Mouse (Mus musculus): ENCODE results near the gene Gm11937. TPM values are rescaled to one million over a fixed set of nuclear protein-coding genes. Genes with fewer than 3 reads are reported as not detected.
A peak's percentile ranks its signal among the peaks of the same experiment; 100 is the strongest.
"Not testable (repeated sequence)": the region's sequence is repeated elsewhere in the genome, so short reads cannot be mapped to it uniquely, and the experiment has no call there.

Gene Gm11937
- total RNA-seq (2021): not detected
- long read RNA-seq, experiment 1: 0 reads
- long read RNA-seq, experiment 2: 0 reads

- intact Hi-C loops (cut with DNase I); DNase-seq (ENCODE audit: low spot score in 2 of 2): not testable (repeated sequence)
Measured at GRCm38 (mm10) chr11:99610089-99610488, at the start of gene Gm11937. TSS of gene Gm11937 (minus strand) at chr11:99610189.

- intact Hi-C loops (cut with DNase I): no loop called here
- DNase-seq (ENCODE audit: low spot score in 2 of 2): no peak
Measured at GRCm38 (mm10) chr11:99659256-99659655, 49.3 kb upstream of the Gm11937 start.

GRCm38 (mm10) chr11:99658467-99659010 lies 48.5 kb upstream of the Gm11937 start, which contains the start of gene Gm11563:
TSS of gene Gm11563 (minus strand) at chr11:99658960.
- DNase-seq (ENCODE audit: low spot score in 2 of 2); intact Hi-C loops (cut with DNase I): not testable (repeated sequence)

- intact Hi-C loops (cut with DNase I): no loop called here
- DNase-seq (ENCODE audit: low spot score in 2 of 2): no peak
Measured at GRCm38 (mm10) chr11:99657051-99657450, 47.1 kb upstream of the Gm11937 start.

GRCm38 (mm10) chr11:99650136-99650535 lies 40.1 kb upstream of the Gm11937 start, which contains the start of gene Gm11555:
TSS of gene Gm11555 (minus strand) at chr11:99650236.
- intact Hi-C loops (cut with DNase I): no loop called here
- no peak for DNase-seq (ENCODE audit: low spot score in 2 of 2)

- intact Hi-C loops (cut with DNase I): no loop called here
- DNase-seq (ENCODE audit: low spot score in 2 of 2): peak in 1 of 2 experiments; percentile 15
Measured at GRCm38 (mm10) chr11:99646444-99646843, 36.5 kb upstream of the Gm11937 start.

- no peak for DNase-seq (ENCODE audit: low spot score in 2 of 2)
- intact Hi-C loops (cut with DNase I): no loop called here
Measured at GRCm38 (mm10) chr11:99644351-99644750, 34.4 kb upstream of the Gm11937 start.

GRCm38 (mm10) chr11:99643635-99644139 lies 33.7 kb upstream of the Gm11937 start, which contains the start of gene Krtap4-7:
TSS of gene Krtap4-7 (minus strand) at chr11:99644089.
- intact Hi-C loops (cut with DNase I); DNase-seq (ENCODE audit: low spot score in 2 of 2): not testable (repeated sequence)

GRCm38 (mm10) chr11:99640926-99641325 lies 30.9 kb upstream of the Gm11937 start:
- DNase-seq (ENCODE audit: low spot score in 2 of 2): no peak
- intact Hi-C loops (cut with DNase I): no loop called here

GRCm38 (mm10) chr11:99637086-99637485 lies 27.1 kb upstream of the Gm11937 start:
- intact Hi-C loops (cut with DNase I): no loop called here
- peak; percentile 38 to 69 for DNase-seq (ENCODE audit: low spot score in 2 of 2)

GRCm38 (mm10) chr11:99634653-99635134 lies 24.7 kb upstream of the Gm11937 start, which contains the start of gene Krtap4-2:
TSS of gene Krtap4-2 (minus strand) at chr11:99635084.
- intact Hi-C loops (cut with DNase I): no loop called here
- DNase-seq (ENCODE audit: low spot score in 2 of 2): no peak

GRCm38 (mm10) chr11:99633293-99633692 lies 23.3 kb upstream of the Gm11937 start:
- intact Hi-C loops (cut with DNase I): no loop called here
- peak; percentile 24 to 53 for DNase-seq (ENCODE audit: low spot score in 2 of 2)

- DNase-seq (ENCODE audit: low spot score in 2 of 2): no peak
- intact Hi-C loops (cut with DNase I): no loop called here
Measured at GRCm38 (mm10) chr11:99630890-99631289, 20.9 kb upstream of the Gm11937 start.

GRCm38 (mm10) chr11:99628138-99628537 lies 18.1 kb upstream of the Gm11937 start, which contains the start of gene Krtap4-1:
TSS of gene Krtap4-1 (minus strand) at chr11:99628238.
- no peak for DNase-seq (ENCODE audit: low spot score in 2 of 2)
- intact Hi-C loops (cut with DNase I): no loop called here

GRCm38 (mm10) chr11:99620335-99620734 lies 10.3 kb upstream of the Gm11937 start, which contains the start of gene Gm11562:
TSS of gene Gm11562 (minus strand) at chr11:99620435.
- DNase-seq (ENCODE audit: low spot score in 2 of 2): no peak
- intact Hi-C loops (cut with DNase I): no loop called here

- intact Hi-C loops (cut with DNase I): no loop called here
- no peak for DNase-seq (ENCODE audit: low spot score in 2 of 2)
Measured at GRCm38 (mm10) chr11:99614796-99615363, 4.9 kb upstream of the Gm11937 start, which contains the start of gene Krtap2-4. TSS of gene Krtap2-4 (minus strand) at chr11:99614846.

GRCm38 (mm10) chr11:99609126-99609525 lies 863 bp downstream of the Gm11937 start:
- peak; percentile 43 to 45 for DNase-seq (ENCODE audit: low spot score in 2 of 2)
- intact Hi-C loops (cut with DNase I): no loop called here

- intact Hi-C loops (cut with DNase I); DNase-seq (ENCODE audit: low spot score in 2 of 2): not testable (repeated sequence)
Measured at GRCm38 (mm10) chr11:99603208-99603607, 6.8 kb downstream of the Gm11937 start, which contains the start of gene Gm11938. TSS of gene Gm11938 (minus strand) at chr11:99603308.

GRCm38 (mm10) chr11:99597742-99598141 lies 12.2 kb downstream of the Gm11937 start, which contains the start of gene Krtap9-3:
TSS of gene Krtap9-3 (minus strand) at chr11:99598105.
- not testable (repeated sequence) for DNase-seq (ENCODE audit: low spot score in 2 of 2)

GRCm38 (mm10) chr11:99590981-99591380 lies 19.0 kb downstream of the Gm11937 start, which contains the start of gene Krtap1-3:
TSS of gene Krtap1-3 (minus strand) at chr11:99591339.
- no peak for DNase-seq (ENCODE audit: low spot score in 2 of 2)
- intact Hi-C loops (cut with DNase I): no loop called here

More at GRCm38 (mm10) chr11:99597742-99598141, 12.2 kb downstream of the Gm11937 start, which contains the start of gene Krtap9-3:
- intact Hi-C loops (cut with DNase I): not testable (repeated sequence)
